Mouse (Mus musculus): ENCODE data around the gene Tbx10. TPM values are rescaled to one million over a fixed set of nuclear protein-coding genes. Genes with fewer than 3 reads are reported as not detected.
"Not testable (repeated sequence)": the region's sequence is repeated elsewhere in the genome, so short reads cannot be mapped to it uniquely, and the experiment has no call there.

The Tbx10 gene
- polyA plus RNA-seq, 1 experiment from 2014 or later = not detected

DNA sequence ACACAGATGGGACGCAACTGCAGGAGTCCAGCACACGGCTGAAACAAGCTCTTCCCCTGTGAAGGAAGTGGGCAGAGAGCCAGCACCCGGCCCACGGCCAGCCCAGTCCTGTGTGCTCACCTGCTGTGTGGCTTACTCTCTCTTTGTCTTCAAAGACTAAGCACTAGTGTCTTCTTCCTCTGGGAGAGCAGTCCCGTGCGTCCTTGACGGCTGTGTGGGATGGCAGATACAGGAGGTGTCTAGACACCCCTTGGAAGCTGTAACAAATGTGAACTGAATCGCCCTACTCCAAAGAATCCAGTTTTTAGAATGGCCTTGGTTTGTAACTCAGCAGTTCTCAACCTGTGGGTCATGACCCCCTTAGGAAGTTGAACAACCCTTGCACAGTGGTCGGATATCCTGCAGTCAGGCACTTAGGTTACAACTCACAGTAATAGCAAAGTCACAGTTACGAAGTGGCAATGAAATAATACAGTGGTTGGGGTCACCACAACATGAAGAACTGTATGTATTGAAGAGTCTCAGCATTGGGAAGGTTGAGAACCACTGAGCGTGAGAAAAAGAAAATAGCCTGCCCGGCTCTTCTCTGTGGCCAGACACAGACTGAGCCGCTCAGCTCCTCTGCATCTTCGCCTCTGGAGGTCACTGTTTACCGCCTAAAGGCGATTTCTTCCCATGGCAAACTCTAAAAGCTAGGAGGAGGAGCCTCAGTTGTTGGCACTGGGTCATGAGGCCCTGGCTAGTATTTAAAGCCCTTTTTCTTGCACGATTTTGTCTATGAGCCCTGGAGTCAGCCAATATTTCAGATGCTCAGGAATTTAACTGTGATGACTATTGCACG, 26.4 kb downstream of the Tbx10 start:
- peak; percentile 81; the same call in 1 of the 2 replicates for ATAC-seq (ENCODE audit: low read depth)
- H3K4me2 ChIP-seq (ENCODE audit: low read depth, low read length) = no peak overlapping the region
- no peaks in the 10 kb centered on the region for H3K36me3 ChIP-seq (ENCODE audit: control insufficient read depth, insufficient read depth, low read length)
- no peak overlapping the region for H3K9ac ChIP-seq (replicated peaks; ENCODE audit: low read depth, low read length)
- H3K27me3 ChIP-seq (ENCODE audit: control insufficient read depth, insufficient read depth, low read length) = no peaks in the 10 kb centered on the region
- no peaks in the 10 kb centered on the region for H3K4me1 ChIP-seq (ENCODE audit: control insufficient read depth, insufficient read depth, low read length)
- no peak overlapping the region for H3K27ac ChIP-seq (ENCODE audit: low read depth, low read length)
- H3K9me3 ChIP-seq (ENCODE audit: control insufficient read depth, low read length) = no peaks in the 10 kb centered on the region
- H3K4me3 ChIP-seq (ENCODE audit: low read depth, low read length) = no peak overlapping the region
- WGBS = 27% methylated on average over 18 of the region's 18 CpGs

DNA sequence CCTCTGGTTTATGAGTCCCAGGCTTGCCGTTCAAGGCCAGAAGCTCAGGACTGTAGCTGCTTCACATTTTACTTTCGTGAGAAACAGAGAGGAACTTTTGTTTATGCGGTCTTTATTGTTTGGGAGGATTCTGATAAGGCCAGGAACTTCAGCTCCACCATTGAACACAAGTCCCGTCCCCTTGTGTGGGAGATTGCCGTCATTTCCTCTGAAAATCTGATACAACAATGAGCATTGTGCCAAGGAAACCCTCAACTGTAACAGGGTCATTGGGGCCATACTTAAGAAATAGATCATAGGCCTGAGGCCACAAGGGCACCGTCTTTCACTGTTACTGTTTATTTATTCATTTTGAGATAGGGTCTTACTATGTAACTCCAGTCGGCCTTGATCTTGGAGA, 30.6 kb downstream of the Tbx10 start:
- Histone ChIP-seq H3K9ac (replicated peaks; ENCODE audit: low read depth, low read length) (no peak overlapping the region), H3K27ac (ENCODE audit: low read depth, low read length) (no peak overlapping the region), H3K4me2 (ENCODE audit: low read depth, low read length) (no peak overlapping the region), H3K4me1 (ENCODE audit: control insufficient read depth, insufficient read depth, low read length) (no peaks in the 10 kb centered on the region), H3K36me3 (ENCODE audit: control insufficient read depth, insufficient read depth, low read length) (no peaks in the 10 kb centered on the region), H3K9me3 (ENCODE audit: control insufficient read depth, low read length) (no peaks in the 10 kb centered on the region), H3K27me3 (ENCODE audit: control insufficient read depth, insufficient read depth, low read length) (no peaks in the 10 kb centered on the region), H3K4me3 (ENCODE audit: low read depth, low read length) (no peak overlapping the region)
- ATAC-seq (ENCODE audit: low read depth) = no peak
- WGBS = 80% methylated on average over 7 of the region's 7 CpGs

DNA sequence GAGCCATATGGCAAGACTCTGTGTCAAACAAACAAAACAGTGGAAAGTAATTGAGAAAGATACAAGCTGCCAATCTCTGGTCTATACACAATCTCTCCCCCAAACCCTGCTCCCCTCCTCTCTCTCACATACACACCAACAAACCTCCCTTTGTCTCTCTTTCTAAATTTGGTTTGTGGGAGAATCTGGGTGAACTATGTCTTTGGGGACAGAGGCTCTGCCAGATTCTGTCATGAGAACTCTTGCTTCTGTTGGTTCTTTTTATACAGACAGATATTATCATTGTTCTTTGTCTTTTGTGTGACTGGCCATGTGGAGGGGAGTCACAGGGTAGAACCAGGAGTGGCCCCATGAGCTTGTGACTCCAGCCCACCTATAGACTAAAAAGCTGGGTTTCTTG, 35.0 kb downstream of the Tbx10 start:
- Histone ChIP-seq H3K9ac (replicated peaks; ENCODE audit: low read depth, low read length) (no peak overlapping the region), H3K27me3 (ENCODE audit: control insufficient read depth, insufficient read depth, low read length) (no peaks in the 10 kb centered on the region), H3K9me3 (ENCODE audit: control insufficient read depth, low read length) (no peaks in the 10 kb centered on the region), H3K4me3 (ENCODE audit: low read depth, low read length) (no peak overlapping the region), H3K36me3 (ENCODE audit: control insufficient read depth, insufficient read depth, low read length) (no peaks in the 10 kb centered on the region), H3K4me2 (ENCODE audit: low read depth, low read length) (no peak overlapping the region), H3K4me1 (ENCODE audit: control insufficient read depth, insufficient read depth, low read length) (no peaks in the 10 kb centered on the region), H3K27ac (ENCODE audit: low read depth, low read length) (no peak overlapping the region)
- ATAC-seq (ENCODE audit: low read depth) = no peak

DNA sequence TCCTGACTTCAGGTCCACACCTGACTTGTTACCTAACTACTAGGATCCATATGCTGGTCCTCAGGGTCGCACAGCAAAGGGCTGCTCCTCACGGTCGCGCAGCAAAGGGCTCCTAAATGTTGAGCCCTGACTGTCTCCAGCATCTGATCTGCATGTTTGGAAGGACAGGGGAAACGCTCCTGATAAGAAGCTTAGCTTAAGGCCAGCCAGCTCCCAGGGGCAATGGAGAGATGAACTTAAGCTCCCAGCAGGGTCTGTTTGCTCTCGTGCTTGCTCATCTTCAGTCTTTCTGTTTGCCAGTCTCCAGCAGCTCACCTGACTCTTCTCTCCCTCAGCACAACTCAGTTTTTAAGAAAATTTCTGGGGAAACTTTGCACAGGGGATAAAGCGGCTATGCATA, 40.1 kb downstream of the Tbx10 start:
- no peak overlapping the region for H3K4me3 ChIP-seq (ENCODE audit: low read depth, low read length)
- no peak overlapping the region for H3K4me2 ChIP-seq (ENCODE audit: low read depth, low read length)
- H3K9me3 ChIP-seq (ENCODE audit: control insufficient read depth, low read length) = no peaks in the 10 kb centered on the region
- no peaks in the 10 kb centered on the region for H3K4me1 ChIP-seq (ENCODE audit: control insufficient read depth, insufficient read depth, low read length)
- no peak for ATAC-seq (ENCODE audit: low read depth)
- 81% methylated on average over 7 of the region's 7 CpGs for WGBS
- H3K27ac ChIP-seq (ENCODE audit: low read depth, low read length) = no peak overlapping the region
- no peaks in the 10 kb centered on the region for H3K27me3 ChIP-seq (ENCODE audit: control insufficient read depth, insufficient read depth, low read length)
- H3K36me3 ChIP-seq (ENCODE audit: control insufficient read depth, insufficient read depth, low read length) = no peaks in the 10 kb centered on the region
- H3K9ac ChIP-seq (replicated peaks; ENCODE audit: low read depth, low read length) = no peak overlapping the region

DNA sequence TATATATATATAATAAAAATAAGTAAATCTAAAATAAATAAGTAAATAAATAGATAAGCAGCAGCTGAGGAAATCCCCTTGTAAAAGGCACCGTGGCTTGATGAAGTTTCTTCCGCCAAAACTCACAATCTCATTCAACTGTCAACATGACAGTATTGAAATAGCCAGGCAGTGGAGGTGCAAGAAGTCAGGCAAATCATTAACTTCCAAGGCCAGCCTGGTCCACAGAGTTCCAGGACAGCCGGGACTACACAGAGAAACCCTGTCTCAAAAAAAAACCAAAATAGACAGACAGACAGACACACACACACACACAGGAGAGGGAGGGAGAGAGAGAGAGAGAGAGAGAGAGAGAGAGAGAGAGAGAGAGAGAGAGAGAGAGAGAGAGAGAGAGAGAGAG, 40.7 kb downstream of the Tbx10 start:
- no peaks in the 10 kb centered on the region; the same call in 1 of the 2 replicates for H3K4me1 ChIP-seq (ENCODE audit: control insufficient read depth, insufficient read depth, low read length)
- no peaks in the 10 kb centered on the region for H3K9me3 ChIP-seq (ENCODE audit: control insufficient read depth, low read length)
- 81% methylated on average over 3 of the region's 3 CpGs for WGBS
- no peak overlapping the region for H3K9ac ChIP-seq (replicated peaks; ENCODE audit: low read depth, low read length)
- H3K27ac ChIP-seq (ENCODE audit: low read depth, low read length) = no peak overlapping the region
- no peak overlapping the region for H3K4me3 ChIP-seq (ENCODE audit: low read depth, low read length)
- no peaks in the 10 kb centered on the region for H3K36me3 ChIP-seq (ENCODE audit: control insufficient read depth, insufficient read depth, low read length)
- H3K4me2 ChIP-seq (ENCODE audit: low read depth, low read length) = no peak overlapping the region
- no peaks in the 10 kb centered on the region for H3K27me3 ChIP-seq (ENCODE audit: control insufficient read depth, insufficient read depth, low read length)
- no peak for ATAC-seq (ENCODE audit: low read depth)

DNA sequence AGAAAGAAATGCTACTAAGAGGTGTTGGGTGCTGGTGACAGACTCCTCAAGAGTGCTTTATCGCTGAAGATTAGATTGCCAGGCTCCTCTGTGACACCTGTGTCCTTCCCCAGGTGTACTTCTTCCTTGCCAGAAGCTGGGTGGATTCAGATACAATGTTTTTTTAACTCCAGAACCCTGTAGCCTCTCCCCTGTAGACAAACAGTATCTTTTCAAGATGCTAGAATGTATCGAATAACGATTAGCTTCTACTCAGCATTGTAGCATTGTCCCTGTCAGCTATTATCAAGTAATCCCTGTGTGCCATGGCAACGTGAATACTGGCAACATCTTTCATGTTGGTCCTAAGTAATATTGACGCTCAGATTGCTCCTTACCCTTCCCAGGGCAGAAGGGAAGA, 41.2 kb downstream of the Tbx10 start:
- no peak for ATAC-seq (ENCODE audit: low read depth)
- no peaks in the 10 kb centered on the region for H3K27me3 ChIP-seq (ENCODE audit: control insufficient read depth, insufficient read depth, low read length)
- no peaks in the 10 kb centered on the region; the same call in 1 of the 2 replicates for H3K4me1 ChIP-seq (ENCODE audit: control insufficient read depth, insufficient read depth, low read length)
- no peaks in the 10 kb centered on the region for H3K36me3 ChIP-seq (ENCODE audit: control insufficient read depth, insufficient read depth, low read length)
- WGBS = 66% methylated on average over 5 of the region's 5 CpGs
- H3K9ac ChIP-seq (replicated peaks; ENCODE audit: low read depth, low read length) = no peak overlapping the region
- no peaks in the 10 kb centered on the region for H3K9me3 ChIP-seq (ENCODE audit: control insufficient read depth, low read length)
- no peak overlapping the region for H3K4me3 ChIP-seq (ENCODE audit: low read depth, low read length)
- no peak overlapping the region for H3K27ac ChIP-seq (ENCODE audit: low read depth, low read length)
- H3K4me2 ChIP-seq (ENCODE audit: low read depth, low read length) = no peak overlapping the region

DNA sequence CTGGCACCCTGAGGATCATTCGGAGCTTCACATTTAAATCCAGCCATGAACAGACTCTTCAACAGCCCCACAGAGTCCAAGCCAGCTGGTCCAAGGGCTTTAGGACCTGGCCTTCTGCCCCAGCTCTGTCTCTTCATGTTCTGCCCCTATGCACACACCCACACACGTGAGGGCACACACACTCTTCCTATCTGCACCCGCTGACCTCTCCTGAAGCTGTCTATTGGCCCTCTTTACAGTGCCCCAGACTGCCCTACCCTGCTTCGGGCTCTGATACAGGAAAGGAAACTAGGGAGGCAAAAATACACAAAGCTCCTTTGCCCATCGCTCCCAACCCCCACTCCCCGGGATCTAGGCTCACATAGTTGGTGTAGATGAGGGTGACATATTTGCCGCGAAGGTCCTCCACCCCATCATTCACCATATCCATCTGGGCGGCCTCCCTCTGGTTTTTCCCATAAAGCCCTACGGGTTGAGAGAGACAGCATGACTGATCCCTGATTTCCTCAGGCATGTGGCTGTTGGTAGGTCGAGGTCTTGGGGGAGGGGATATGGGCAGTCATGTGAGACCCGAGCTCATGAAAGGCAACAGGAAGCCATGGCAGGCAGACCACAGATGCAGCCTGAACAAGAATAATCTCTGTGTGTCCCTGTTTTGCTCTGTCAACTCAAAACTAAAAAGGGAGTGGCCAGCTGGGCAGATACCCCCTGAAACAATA, 43.9 kb downstream of the Tbx10 start:
- no peaks in the 10 kb centered on the region for H3K9me3 ChIP-seq (ENCODE audit: control insufficient read depth, low read length)
- H3K4me1 ChIP-seq (ENCODE audit: control insufficient read depth, insufficient read depth, low read length) = no peaks in the 10 kb centered on the region; the same call in 1 of the 2 replicates
- no peak overlapping the region for H3K27ac ChIP-seq (ENCODE audit: low read depth, low read length)
- no peaks in the 10 kb centered on the region for H3K27me3 ChIP-seq (ENCODE audit: control insufficient read depth, insufficient read depth, low read length)
- no peaks in the 10 kb centered on the region for H3K36me3 ChIP-seq (ENCODE audit: control insufficient read depth, insufficient read depth, low read length)
- H3K4me3 ChIP-seq (ENCODE audit: low read depth, low read length) = no peak overlapping the region
- no peak overlapping the region for H3K9ac ChIP-seq (replicated peaks; ENCODE audit: low read depth, low read length)
- no peak for ATAC-seq (ENCODE audit: low read depth)
- no peak overlapping the region for H3K4me2 ChIP-seq (ENCODE audit: low read depth, low read length)
- 80% methylated on average over 12 of the region's 12 CpGs for WGBS

DNA sequence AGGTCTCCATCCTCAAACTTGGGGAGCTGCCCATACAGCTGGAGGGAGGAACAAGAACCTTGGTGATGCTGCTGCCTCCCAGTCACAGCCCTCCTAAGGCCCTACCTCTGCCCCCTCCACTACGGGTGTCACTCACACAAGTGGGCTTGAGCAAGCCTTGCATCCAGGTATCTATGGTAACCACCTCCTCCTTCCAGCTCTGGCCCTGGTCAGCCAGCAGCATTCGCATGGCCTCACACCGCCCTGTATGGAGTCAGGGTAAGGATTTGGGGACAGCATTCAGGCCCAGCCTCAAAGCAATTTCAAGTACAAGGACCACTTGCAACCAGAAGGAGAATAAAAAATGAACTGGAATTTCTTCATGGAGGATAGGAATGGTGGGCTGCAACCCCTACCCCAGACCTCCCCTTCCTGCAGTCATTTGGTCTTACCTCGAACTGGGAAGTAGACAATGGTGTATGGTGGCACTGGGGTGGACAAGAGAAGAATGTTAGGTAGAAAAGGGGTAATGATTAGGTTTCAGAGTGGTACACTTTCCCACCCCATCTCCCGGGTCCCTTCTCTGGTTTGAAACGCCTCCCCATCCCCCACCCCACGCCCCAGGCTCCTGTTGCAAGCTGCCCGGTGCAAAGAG, 44.7 kb downstream of the Tbx10 start:
- not testable (repeated sequence) for ATAC-seq (ENCODE audit: low read depth)
- 27% methylated on average over 7 of the region's 8 CpGs for WGBS

DNA sequence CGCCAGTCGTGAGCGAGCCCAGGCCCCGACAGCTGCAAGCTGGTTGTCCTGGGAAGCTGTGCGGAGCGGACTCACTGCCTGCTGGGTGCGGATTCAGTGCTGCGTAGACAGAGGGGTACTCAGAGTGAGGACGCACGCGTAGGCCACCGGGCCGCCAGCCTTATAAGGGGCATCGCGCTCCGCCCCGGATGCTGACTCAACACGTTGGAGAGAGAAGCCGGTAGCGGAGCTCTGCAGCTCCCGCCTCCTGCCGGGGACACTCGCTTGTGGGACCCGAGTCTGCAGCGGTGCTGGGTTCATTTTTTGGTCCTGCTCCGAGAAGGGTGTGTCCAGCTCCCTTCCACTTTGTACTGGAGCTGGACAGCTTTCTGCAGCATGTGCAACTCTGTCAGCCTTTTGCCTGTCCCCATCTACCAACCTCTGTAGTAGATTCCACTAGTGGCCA, 45.3 kb downstream of the Tbx10 start, which contains the start of gene Gstp1:
TSS of gene Gstp1 (minus strand) at position 198 of the 445 bp plus-strand sequence.
- Histone ChIP-seq H3K4me1 (ENCODE audit: control insufficient read depth, insufficient read depth, low read length) (no peaks in the 10 kb centered on the region; the same call in 1 of the 2 replicates), H3K27me3 (ENCODE audit: control insufficient read depth, insufficient read depth, low read length) (no peaks in the 10 kb centered on the region), H3K9me3 (ENCODE audit: control insufficient read depth, low read length) (no peaks in the 10 kb centered on the region), H3K27ac (ENCODE audit: low read depth, low read length) (peak within 1 kb of the TSS; percentile 44; the same call in 1 of the 2 replicates), H3K36me3 (ENCODE audit: control insufficient read depth, insufficient read depth, low read length) (no peaks in the 10 kb centered on the region), H3K9ac (replicated peaks; ENCODE audit: low read depth, low read length) (peak within 1 kb of the TSS; percentile 65), H3K4me3 (ENCODE audit: low read depth, low read length) (peak within 1 kb of the TSS; percentile 54), H3K4me2 (ENCODE audit: low read depth, low read length) (peak within 1 kb of the TSS; percentile 68)
- peak; percentile 86 for ATAC-seq (ENCODE audit: low read depth)
- under 1% methylated on average over 26 of the region's 26 CpGs for WGBS

More for the DNA sequence above, 44.7 kb downstream of the Tbx10 start:
- Histone ChIP-seq H3K27ac (ENCODE audit: low read depth, low read length) (peak overlapping the region; percentile 44; the same call in 1 of the 2 replicates), H3K9ac (replicated peaks; ENCODE audit: low read depth, low read length) (peak overlapping the region; percentile 65), H3K4me2 (ENCODE audit: low read depth, low read length) (peak overlapping the region; percentile 68), H3K4me3 (ENCODE audit: low read depth, low read length) (peak overlapping the region; percentile 54)
- H3K9me3 ChIP-seq (ENCODE audit: control insufficient read depth, low read length); H3K27me3 ChIP-seq (ENCODE audit: control insufficient read depth, insufficient read depth, low read length); H3K4me1 ChIP-seq (ENCODE audit: control insufficient read depth, insufficient read depth, low read length); H3K36me3 ChIP-seq (ENCODE audit: control insufficient read depth, insufficient read depth, low read length): not testable (repeated sequence)
